Mouse (Mus musculus) embryonic facial prominence, embryonic 11.5 days (tissue): ENCODE data around the gene 1810043G02Rik. TPM values are rescaled to one million over a fixed set of nuclear protein-coding genes. Genes with fewer than 3 reads are reported as not detected.
"Not testable (repeated sequence)": the region's sequence is repeated elsewhere in the genome, so short reads cannot be mapped to it uniquely, and the experiment has no call there.

ENCODE experiments used
- ATAC-seq: fragments of 200-750 bp; cut with Nextera tagmentation; replicated peaks from 2 replicates; pipeline ENCODE4 v1.8.0; 2017; ENCODE audit warnings: low read depth; ENCODE audit not compliant: insufficient number of reproducible peaks, low FRiP score, low TSS enrichment
- DNase-seq: peaks from one replicate; pipeline ENCODE4 v3.0.0-alpha.2; 2015; ENCODE audit warnings: low spot score
- H3K27ac ChIP-seq: fragments of 300-500 bp; sonication (generic); replicated peaks from 2 replicates; pipeline ENCODE4 v1.5.1; 2014; ENCODE audit warnings: mild to moderate bottlenecking, low read depth, low read length, control low read depth
- H3K27me3 ChIP-seq: fragments of 300-500 bp; sonication (generic); 2 replicates; pipeline ENCODE4 v1.6.1; 2014; ENCODE audit warnings: mild to moderate bottlenecking, low read length, moderate library complexity, mixed read lengths; ENCODE audit not compliant: control insufficient read depth, insufficient read depth
- H3K36me3 ChIP-seq: fragments of 300-500 bp; sonication (generic); replicated peaks from 2 replicates; pipeline ENCODE4 v1.6.1; 2014; ENCODE audit warnings: low read depth, mild to moderate bottlenecking, low read length, moderate library complexity, mixed read lengths; ENCODE audit not compliant: control insufficient read depth, insufficient read depth
- H3K4me1 ChIP-seq: fragments of 300-500 bp; sonication (generic); 2 replicates; pipeline ENCODE4 v1.6.1; 2014; ENCODE audit warnings: low read length, mixed read lengths; ENCODE audit not compliant: control insufficient read depth, insufficient read depth
- H3K4me2 ChIP-seq: fragments of 300-500 bp; sonication (generic); 2 replicates; pipeline ENCODE4 v1.6.1; 2014; ENCODE audit warnings: low read depth, mild to moderate bottlenecking, control low read depth, low read length, moderate library complexity
- H3K4me3 ChIP-seq: fragments of 300-500 bp; sonication (generic); 2 replicates; pipeline ENCODE4 v1.5.1; 2014; ENCODE audit warnings: low read depth, low read length, control low read depth
- H3K9ac ChIP-seq: fragments of 300-500 bp; sonication (generic); replicated peaks from 2 replicates; pipeline ENCODE4 v1.6.1; 2014; ENCODE audit warnings: mild to moderate bottlenecking, control low read depth, low read length
- H3K9me3 ChIP-seq: fragments of 300-500 bp; sonication (generic); replicated peaks from 2 replicates; pipeline ENCODE4 v1.6.1; 2016; ENCODE audit warnings: mild to moderate bottlenecking, low read length, inconsistent platforms, mixed read lengths; ENCODE audit not compliant: control insufficient read depth
- WGBS: fragments of 180-500 bp; shearing (Covaris S2); extraction: QIAGEN DNeasy Blood & Tissue Kit; methylation state at CpG from one replicate; pipeline ENCODE4 v1.1.7; 2014; 5-methylcytosine and 5-hydroxymethylcytosine counted together
- polyA plus RNA-seq: library from polyadenylated mRNA; unstranded; fragments of >200 nt; fragmentation: Nextera tagmentation; extraction: Ambion mirVana; gene quantifications from 2 replicates; pipeline ENCODE4 v1.2.1, GENCODE M21; 2014

The 1810043G02Rik gene
- polyA plus RNA-seq, 1 experiment from 2014 or later = 27.9 TPM

DNA sequence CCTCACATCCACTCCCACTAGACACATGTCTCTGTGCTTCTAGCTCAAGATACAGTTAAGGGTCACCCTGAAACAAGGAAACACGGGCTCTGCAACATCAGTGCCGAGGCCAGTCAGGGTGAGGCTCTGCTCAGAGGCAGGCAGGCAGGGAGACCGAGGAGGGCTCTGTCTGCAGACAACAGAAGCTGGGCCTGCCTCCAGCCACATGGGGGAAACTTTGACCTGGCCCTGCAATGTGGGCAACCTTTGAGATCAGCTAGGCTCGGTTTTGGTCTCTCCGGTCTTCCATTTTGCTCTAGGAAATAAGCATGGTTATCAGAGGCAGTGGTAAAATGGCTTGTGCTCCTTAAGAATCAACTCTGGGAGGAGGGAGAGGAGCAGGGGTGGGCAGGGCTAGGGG lies 38.0 kb downstream of the 1810043G02Rik start:
- Histone ChIP-seq H3K4me2 (no peak overlapping the region), H3K36me3 (no peaks in the 10 kb centered on the region), H3K4me1 (no peaks in the 10 kb centered on the region), H3K9me3 (no peaks in the 10 kb centered on the region), H3K27ac (no peak overlapping the region), H3K9ac (no peak overlapping the region), H3K4me3 (no peak overlapping the region), H3K27me3 (no peaks in the 10 kb centered on the region)
- DNase-seq = no peak
- 60% methylated on average over 5 of the region's 5 CpGs for WGBS
- no peak for ATAC-seq

- H3K4me1 ChIP-seq = no peaks in the 10 kb centered on the region
- ATAC-seq = peak; percentile 67; the same call in 1 of the 2 replicates
- no peaks in the 10 kb centered on the region for H3K27me3 ChIP-seq
- DNase-seq = peak; percentile 90
- no peak overlapping the region for H3K27ac ChIP-seq
- H3K9me3 ChIP-seq = no peaks in the 10 kb centered on the region
- 0 out of 2 replicates have a peak overlapping the region, but pooled peaks have one; percentile 26 for H3K9ac ChIP-seq
- 15% methylated on average over 19 of the region's 19 CpGs for WGBS
- H3K4me3 ChIP-seq = peak overlapping the region; percentile 11; the same call in 1 of the 2 replicates
- no peaks in the 10 kb centered on the region for H3K36me3 ChIP-seq
- peak overlapping the region; percentile 38 for H3K4me2 ChIP-seq
Observed at GRCm38 (mm10) chr10:78018797-78019203, 40.5 kb downstream of the 1810043G02Rik start.

DNA sequence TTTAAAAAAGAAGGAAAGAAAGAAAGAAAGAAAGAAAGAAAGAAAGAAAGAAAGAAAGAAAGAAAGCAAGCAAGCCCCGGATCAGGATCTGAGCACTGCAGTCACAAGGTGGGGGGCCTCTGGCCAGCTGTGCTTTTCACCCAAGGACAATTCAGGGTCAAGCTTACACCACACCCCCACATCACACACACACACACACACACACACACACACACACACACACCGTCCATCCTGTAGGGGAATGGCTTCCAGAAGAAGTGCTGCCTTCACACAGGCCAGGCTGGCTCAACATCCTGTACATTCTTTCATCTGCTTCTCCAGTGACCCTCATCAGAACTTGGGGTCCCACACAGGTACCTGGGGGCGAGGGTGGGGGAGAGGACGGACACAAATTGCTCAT lies 41.0 kb downstream of the 1810043G02Rik start:
- Histone ChIP-seq H3K36me3 (no peaks in the 10 kb centered on the region), H3K4me1 (no peaks in the 10 kb centered on the region), H3K27ac (no peak overlapping the region), H3K4me2 (no peak overlapping the region), H3K9me3 (no peaks in the 10 kb centered on the region), H3K9ac (no peak overlapping the region), H3K4me3 (no peak overlapping the region; the same call in 1 of the 2 replicates), H3K27me3 (no peaks in the 10 kb centered on the region)
- peak; percentile 62; the same call in 1 of the 2 replicates for ATAC-seq
- DNase-seq = no peak
- 78% methylated on average over 4 of the region's 4 CpGs for WGBS

DNA sequence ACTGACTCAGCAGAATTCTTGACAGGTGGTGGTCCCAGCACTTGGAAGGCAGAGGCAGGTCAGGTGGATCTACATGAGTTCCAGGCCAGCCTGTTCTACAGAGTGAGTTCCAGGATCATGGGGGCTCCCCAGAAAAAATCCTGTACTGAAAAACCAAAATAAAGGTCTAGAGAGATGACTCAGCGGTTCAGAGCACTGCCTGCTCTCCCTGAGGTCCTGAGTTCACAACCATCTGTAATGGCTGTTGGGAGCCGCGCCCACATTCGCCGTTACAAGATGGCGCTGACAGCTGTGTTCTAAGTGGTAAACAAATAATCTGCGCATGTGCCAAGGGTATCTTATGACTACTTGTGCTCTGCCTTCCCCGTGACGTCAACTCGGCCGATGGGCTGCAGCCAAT lies 41.7 kb downstream of the 1810043G02Rik start:
- H3K27me3 ChIP-seq, H3K36me3 ChIP-seq, H3K9ac ChIP-seq, ATAC-seq, H3K4me1 ChIP-seq, H3K4me2 ChIP-seq, H3K9me3 ChIP-seq, H3K4me3 ChIP-seq, H3K27ac ChIP-seq, DNase-seq: not testable (repeated sequence)
- WGBS = 96% methylated on average over 6 of the region's 11 CpGs

DNA sequence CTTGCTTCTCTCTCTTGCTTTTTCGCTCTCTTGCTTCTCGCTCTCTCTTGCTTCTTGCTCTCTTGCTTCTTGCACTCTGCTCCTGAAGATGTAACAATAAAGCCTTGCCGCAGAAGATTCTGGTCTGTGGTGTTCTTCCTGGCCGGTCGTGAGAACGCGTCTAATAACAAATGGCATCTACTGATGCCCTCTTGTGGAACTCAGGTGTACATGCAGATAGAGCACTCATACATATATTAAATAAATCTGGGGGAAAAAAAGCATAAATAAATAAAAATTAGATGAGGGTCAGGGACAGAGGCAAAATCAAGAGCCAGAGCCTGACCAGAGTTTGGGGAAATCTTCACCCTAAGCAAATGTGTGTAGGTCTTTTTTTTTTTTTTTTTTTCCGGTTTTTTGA lies 47.1 kb downstream of the 1810043G02Rik start:
- H3K27ac ChIP-seq, H3K4me2 ChIP-seq, DNase-seq, H3K36me3 ChIP-seq, H3K4me1 ChIP-seq, H3K4me3 ChIP-seq, H3K9me3 ChIP-seq, H3K9ac ChIP-seq, H3K27me3 ChIP-seq, ATAC-seq: not testable (repeated sequence)
- WGBS = 75% methylated on average over 6 of the region's 8 CpGs

DNA sequence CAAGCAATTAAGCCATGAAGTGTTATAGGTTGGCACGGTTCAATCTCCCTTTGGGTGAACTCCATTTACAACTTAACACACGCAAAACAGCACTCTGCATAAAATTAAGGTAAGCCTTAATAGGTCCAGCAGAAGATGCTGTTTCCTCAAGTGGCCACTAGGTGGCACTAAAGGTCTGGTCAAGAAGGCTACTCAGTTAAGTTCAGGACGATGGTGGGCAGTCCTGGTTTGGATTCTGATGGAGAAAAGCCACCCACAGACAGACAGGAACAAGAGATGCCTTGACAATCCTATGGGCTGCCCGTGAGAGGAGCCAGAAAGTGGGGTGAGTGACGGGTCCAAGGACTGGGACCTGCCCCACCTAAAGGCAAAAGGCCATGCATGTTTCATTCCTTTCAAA lies 49.8 kb downstream of the 1810043G02Rik start:
- no peaks in the 10 kb centered on the region for H3K36me3 ChIP-seq
- no peaks in the 10 kb centered on the region for H3K4me1 ChIP-seq
- no peak overlapping the region for H3K4me3 ChIP-seq
- H3K4me2 ChIP-seq = no peak overlapping the region
- no peak overlapping the region for H3K27ac ChIP-seq
- peak; percentile 72; the same call in 1 of the 2 replicates for ATAC-seq
- WGBS = 8% methylated on average over 5 of the region's 5 CpGs
- DNase-seq = peak; percentile 89
- H3K9ac ChIP-seq = no peak overlapping the region
- no peaks in the 10 kb centered on the region; the same call in 1 of the 2 replicates for H3K27me3 ChIP-seq
- no peaks in the 10 kb centered on the region for H3K9me3 ChIP-seq

DNA sequence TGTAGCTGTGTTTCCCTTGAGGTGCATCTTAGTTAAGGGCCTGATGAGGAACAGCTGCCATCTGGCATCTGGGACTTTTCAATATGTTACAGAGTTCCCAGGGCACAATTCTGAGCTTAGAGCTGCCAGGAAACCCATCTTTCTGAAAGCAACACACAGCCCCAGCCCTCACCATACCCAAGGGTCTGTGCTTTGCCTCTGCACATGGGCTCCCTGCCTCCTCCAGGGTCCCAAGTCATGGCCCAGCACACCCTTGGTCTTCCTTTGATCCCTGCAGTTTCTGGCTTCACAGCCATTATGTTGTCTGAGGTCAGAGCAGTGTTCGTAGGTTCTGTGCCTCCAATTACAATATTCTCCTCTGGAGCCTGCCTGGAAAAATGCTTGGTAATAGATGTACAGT lies 50.8 kb downstream of the 1810043G02Rik start:
- Histone ChIP-seq H3K27me3 (no peaks in the 10 kb centered on the region; the same call in 1 of the 2 replicates), H3K9ac (no peak overlapping the region), H3K4me2 (no peak overlapping the region), H3K4me1 (no peaks in the 10 kb centered on the region), H3K27ac (no peak overlapping the region), H3K36me3 (no peaks in the 10 kb centered on the region), H3K9me3 (no peaks in the 10 kb centered on the region), H3K4me3 (no peak overlapping the region)
- DNase-seq (no peak), ATAC-seq (no peak)
- WGBS = 79% methylated on average over 1 of the region's 1 CpGs

- Histone ChIP-seq H3K27me3 (no peaks in the 10 kb centered on the region; the same call in 1 of the 2 replicates), H3K4me2 (no peak overlapping the region), H3K36me3 (no peaks in the 10 kb centered on the region), H3K27ac (no peak overlapping the region), H3K4me1 (no peaks in the 10 kb centered on the region), H3K4me3 (no peak overlapping the region), H3K9me3 (no peaks in the 10 kb centered on the region), H3K9ac (no peak overlapping the region)
- ATAC-seq = no peak
- no peak for DNase-seq
- WGBS = 85% methylated on average over 2 of the region's 2 CpGs
Observed at GRCm38 (mm10) chr10:78031987-78032386, 53.7 kb downstream of the 1810043G02Rik start.
